In the genomic region with DNA sequence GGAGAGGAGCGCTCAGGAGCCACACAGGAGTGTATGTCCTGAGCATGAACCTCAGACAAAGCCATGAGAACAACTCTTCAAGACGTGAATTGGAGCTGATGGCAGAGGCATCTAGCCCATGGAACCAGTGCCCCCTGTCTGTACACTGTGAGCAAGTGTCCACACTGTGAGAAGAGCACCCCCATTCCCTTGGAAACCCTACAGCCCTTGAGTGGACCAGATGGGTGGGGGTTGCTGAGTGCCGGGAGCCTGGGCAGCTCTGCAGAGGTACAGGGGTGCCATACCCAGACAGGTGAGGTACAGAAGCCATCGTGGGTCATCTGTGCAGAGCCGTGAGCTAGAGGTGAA, we compare ENCODE assay signal across 13 mouse cellular contexts. TPM values are rescaled to one million over a fixed set of nuclear protein-coding genes. Genes with fewer than 3 reads are reported as not detected.
DNase-seq lines count a peak whose midpoint lies in the region; ATAC-seq and TF ChIP-seq lines count a peak whose summit lies in the region.
"Had no signal": no experiment of that assay in that cellular context is flagged by ENCODE, and none has a peak within 500 bp of the region (broad histone marks: within the 10 kb centered on the region; RNA-seq: fewer than 3 reads in every experiment).

No protein-coding gene starts in this region.

- H3K9me3 ChIP-seq in liver, embryonic 14.5 days (ENCODE audit: control insufficient read depth, low read length) = no peaks in the 10 kb centered on the region
- no peaks in the 10 kb centered on the region for H3K9me3 ChIP-seq in liver, embryonic 11.5 days (ENCODE audit: control insufficient read depth, low read length)
- no peaks in the 10 kb centered on the region for H3K9me3 ChIP-seq in forebrain, embryonic 11.5 days (ENCODE audit: control insufficient read depth, low read length)
- H3K9me3 ChIP-seq in hindbrain, embryonic 13.5 days = no peaks in the 10 kb centered on the region
- H3K9me3 ChIP-seq in midbrain, postnatal 0 days (ENCODE audit: low read length) = no peaks in the 10 kb centered on the region

- no peak overlapping the region for H3K4me2 ChIP-seq in liver, embryonic 14.5 days (ENCODE audit: low read depth)
- H3K4me2 ChIP-seq in liver, embryonic 11.5 days = no peak overlapping the region
- H3K4me2 ChIP-seq in forebrain, embryonic 11.5 days (ENCODE audit: low read depth, low read length, severe bottlenecking) = no peak overlapping the region
- no peak overlapping the region for H3K4me2 ChIP-seq in hindbrain, embryonic 13.5 days
- no peak overlapping the region for H3K4me2 ChIP-seq in midbrain, postnatal 0 days (ENCODE audit: low read depth, low read length, poor library complexity, severe bottlenecking)

- no peaks in the 10 kb centered on the region for H3K36me3 ChIP-seq in liver, embryonic 14.5 days (replicated peaks; ENCODE audit: control insufficient read depth, insufficient read depth, low read depth)
- H3K36me3 ChIP-seq in liver, embryonic 11.5 days (ENCODE audit: control insufficient read depth, insufficient read depth, low read length) = no peaks in the 10 kb centered on the region
- no peaks in the 10 kb centered on the region for H3K36me3 ChIP-seq in forebrain, embryonic 11.5 days (ENCODE audit: control insufficient read depth, insufficient read depth, low read length)
- H3K36me3 ChIP-seq in hindbrain, embryonic 13.5 days = no peaks in the 10 kb centered on the region
- H3K36me3 ChIP-seq in midbrain, postnatal 0 days (ENCODE audit: insufficient read depth, low read length) = peaks cover 12% of the 10 kb centered on the region

- TF ChIP-seq EP300 in liver, embryonic 14.5 days (IDR thresholded peaks at IDR 0.05; ENCODE audit: low read depth) = no peak

- peak; percentile 16; the same call in 1 of the 2 replicates for TF ChIP-seq CTCF in liver, embryonic 14.5 days (IDR thresholded peaks at IDR 0.05; ENCODE audit: low read depth)
- peak; percentile 45 for TF ChIP-seq CTCF in midbrain, postnatal 0 days (IDR thresholded peaks at IDR 0.05)

- H3K4me1 ChIP-seq in liver, embryonic 14.5 days (replicated peaks; ENCODE audit: control insufficient read depth in 2 of 2, insufficient read depth in 2 of 2, low read length in 1 of 2) = no peaks in the 10 kb centered on the region
- H3K4me1 ChIP-seq in liver, embryonic 11.5 days (replicated peaks; ENCODE audit: control insufficient read depth, insufficient read depth, low read length) = 0 out of 2 replicates have a peak, but pooled peaks cover 2% of the 10 kb centered on the region
- peaks cover 4% of the 10 kb centered on the region for H3K4me1 ChIP-seq in forebrain, embryonic 11.5 days (replicated peaks; ENCODE audit: control insufficient read depth, insufficient read depth, low read length)
- peaks cover 36% of the 10 kb centered on the region for H3K4me1 ChIP-seq in hindbrain, embryonic 13.5 days (replicated peaks)
- peaks cover 6% of the 10 kb centered on the region; the same call in 1 of the 2 replicates for H3K4me1 ChIP-seq in midbrain, postnatal 0 days (ENCODE audit: insufficient read depth, low read length)

- no peak overlapping the region for H3K27ac ChIP-seq in liver, embryonic 14.5 days
- no peak overlapping the region for H3K27ac ChIP-seq in liver, embryonic 11.5 days (ENCODE audit: low read depth, low read length)
- H3K27ac ChIP-seq in forebrain, embryonic 11.5 days (ENCODE audit: low read depth, low read length) = no peak overlapping the region
- H3K27ac ChIP-seq in hindbrain, embryonic 13.5 days = peak overlapping the region; percentile 71; the same call in 1 of the 2 replicates
- no peak overlapping the region for H3K27ac ChIP-seq in midbrain, postnatal 0 days (ENCODE audit: low read depth, low read length)

- 60% methylated on average over 5 of the region's 5 CpGs for WGBS in liver, embryonic 14.5 days (ENCODE audit: insufficient replicate concordance)
- WGBS in liver, embryonic 11.5 days = 73% methylated on average over 5 of the region's 5 CpGs
- 79% methylated on average over 5 of the region's 5 CpGs for WGBS in forebrain, embryonic 11.5 days
- WGBS in hindbrain, embryonic 13.5 days = 70% methylated on average over 5 of the region's 5 CpGs
- WGBS in midbrain, postnatal 0 days = 67% methylated on average over 5 of the region's 5 CpGs

- ATAC-seq in liver, embryonic 14.5 days (ENCODE audit: insufficient read depth) = no peak
- ATAC-seq in liver, embryonic 11.5 days (replicated peaks; ENCODE audit: low FRiP score) = no peak
- ATAC-seq in forebrain, embryonic 11.5 days (replicated peaks; ENCODE audit: low FRiP score) = peak; percentile 27
- peak; percentile 40 for ATAC-seq in hindbrain, embryonic 13.5 days (ENCODE audit: low FRiP score)
- no peak for ATAC-seq in midbrain, postnatal 0 days (ENCODE audit: low FRiP score)

- no peak overlapping the region for H3K4me3 ChIP-seq in liver, embryonic 14.5 days (ENCODE audit: insufficient read depth in 1 of 2, low read depth in 2 of 2, low read length in 2 of 2)
- no peak overlapping the region for H3K4me3 ChIP-seq in liver, embryonic 11.5 days (ENCODE audit: low read depth, low read length)
- no peak overlapping the region for H3K4me3 ChIP-seq in forebrain, embryonic 11.5 days (ENCODE audit: low read depth, low read length)
- no peak overlapping the region for H3K4me3 ChIP-seq in hindbrain, embryonic 13.5 days
- H3K4me3 ChIP-seq in midbrain, postnatal 0 days (ENCODE audit: low read depth, low read length) = no peak overlapping the region

- H3K27me3 ChIP-seq in liver, embryonic 14.5 days (ENCODE audit: control insufficient read depth, insufficient read depth, low read length) = no peaks in the 10 kb centered on the region
- H3K27me3 ChIP-seq in liver, embryonic 11.5 days (replicated peaks; ENCODE audit: control insufficient read depth, insufficient read depth, low read length) = peaks cover 25% of the 10 kb centered on the region
- H3K27me3 ChIP-seq in forebrain, embryonic 11.5 days (ENCODE audit: control insufficient read depth, insufficient read depth, low read length) = no peaks in the 10 kb centered on the region
- no peaks in the 10 kb centered on the region for H3K27me3 ChIP-seq in hindbrain, embryonic 13.5 days
- no peaks in the 10 kb centered on the region for H3K27me3 ChIP-seq in midbrain, postnatal 0 days (ENCODE audit: insufficient read depth, low read length)

- no peak overlapping the region for H3K9ac ChIP-seq in liver, embryonic 14.5 days (replicated peaks)
- H3K9ac ChIP-seq in liver, embryonic 11.5 days (ENCODE audit: low read depth, low read length) = no peak overlapping the region
- no peak overlapping the region for H3K9ac ChIP-seq in forebrain, embryonic 11.5 days (ENCODE audit: low read length)
- H3K9ac ChIP-seq in hindbrain, embryonic 13.5 days = peak overlapping the region; percentile 24; the same call in 1 of the 2 replicates
- H3K9ac ChIP-seq in midbrain, postnatal 0 days (replicated peaks; ENCODE audit: low read length, poor library complexity, severe bottlenecking) = peak overlapping the region; percentile 15; the same call in 1 of the 2 replicates

- no peak for DNase-seq in liver, embryonic 14.5 days (ENCODE audit: low read depth in 3 of 3, low spot score in 3 of 3)
- no peak for DNase-seq in liver, embryonic 11.5 days (ENCODE audit: low spot score)
- DNase-seq in forebrain, embryonic 11.5 days (ENCODE audit: low spot score) = no peak
- no peak for DNase-seq in midbrain, postnatal 0 days (ENCODE audit: low spot score)
- DNase-seq in right cerebral cortex, adult 18-20 months = no peak
- no peak for DNase-seq in left cerebral cortex, adult 8-10 months (ENCODE audit: low spot score in 2 of 2)
- DNase-seq in adrenal gland, postnatal 14 days = no peak
- DNase-seq: thymus, postnatal 25 days had no signal

RNA-seq across cellular contexts. Expression of gene Smarcd3, which starts 11.9 kb away (rescaled TPM):
- polyA plus RNA-seq in liver, embryonic 14.5 days (2012; rRNA removed) = 1.1 and 1.5 TPM in 2 replicates
- polyA plus RNA-seq in liver, embryonic 14.5 days (2014; fragmentation: Nextera tagmentation; extraction: Ambion mirVana) = 0.95 and 1.0 TPM in 2 replicates
- polyA plus RNA-seq in liver, embryonic 11.5 days (2014; fragmentation: Nextera tagmentation; extraction: Ambion mirVana) = 13.6 and 15.2 TPM in 2 replicates
- 76.0 and 93.8 TPM in 2 replicates for polyA plus RNA-seq in forebrain, embryonic 11.5 days (2014; fragmentation: Nextera tagmentation; extraction: Ambion mirVana)
- 86.2 and 87.6 TPM in 2 replicates for polyA plus RNA-seq in hindbrain, embryonic 13.5 days (2015; fragmentation: Nextera tagmentation; extraction: Ambion mirVana)
- total RNA-seq in midbrain, postnatal 0 days (2014; rRNA removed) = 279 and 347 TPM in 2 replicates
- 187 and 189 TPM in 2 replicates for polyA plus RNA-seq in midbrain, postnatal 0 days (2015; fragmentation: Nextera tagmentation; extraction: Ambion mirVana)
- total RNA-seq in left cerebral cortex, adult 8-10 months (2022) = 100 to 1,000 TPM in 2 of 4 experiments, 10 to 100 TPM in 2; 98.6 to 117 (median 104) TPM
- 15.5 and 24.3 TPM in 2 replicates for total RNA-seq in adrenal gland, postnatal 14 days (2021)

RNA-seq across cellular contexts. Expression of gene Chpf2, which starts 25.7 kb away (rescaled TPM):
- polyA plus RNA-seq in liver, embryonic 14.5 days (2012; rRNA removed) = 5.6 and 5.9 TPM in 2 replicates
- polyA plus RNA-seq in liver, embryonic 14.5 days (2014; fragmentation: Nextera tagmentation; extraction: Ambion mirVana) = 5.9 and 6.5 TPM in 2 replicates
- 14.6 TPM in 2 replicates for polyA plus RNA-seq in liver, embryonic 11.5 days (2014; fragmentation: Nextera tagmentation; extraction: Ambion mirVana)
- 11.4 and 11.5 TPM in 2 replicates for polyA plus RNA-seq in forebrain, embryonic 11.5 days (2014; fragmentation: Nextera tagmentation; extraction: Ambion mirVana)
- 17.4 and 19.9 TPM in 2 replicates for polyA plus RNA-seq in hindbrain, embryonic 13.5 days (2015; fragmentation: Nextera tagmentation; extraction: Ambion mirVana)
- 31.3 and 32.8 TPM in 2 replicates for total RNA-seq in midbrain, postnatal 0 days (2014; rRNA removed)
- polyA plus RNA-seq in midbrain, postnatal 0 days (2015; fragmentation: Nextera tagmentation; extraction: Ambion mirVana) = 25.5 and 26.3 TPM in 2 replicates
- total RNA-seq in left cerebral cortex, adult 8-10 months (2022) = 10 to 100 TPM; 63.7 to 82.2 (median 70.9) TPM
- 32.3 and 44.0 TPM in 2 replicates for total RNA-seq in adrenal gland, postnatal 14 days (2021)

RNA-seq across cellular contexts. Expression of gene Abcf2, which starts 35.0 kb away (rescaled TPM):
- polyA plus RNA-seq in liver, embryonic 14.5 days (2012; rRNA removed) = 29.2 and 33.6 TPM in 2 replicates
- 50.9 and 53.5 TPM in 2 replicates for polyA plus RNA-seq in liver, embryonic 14.5 days (2014; fragmentation: Nextera tagmentation; extraction: Ambion mirVana)
- polyA plus RNA-seq in liver, embryonic 11.5 days (2014; fragmentation: Nextera tagmentation; extraction: Ambion mirVana) = 122 and 144 TPM in 2 replicates
- polyA plus RNA-seq in forebrain, embryonic 11.5 days (2014; fragmentation: Nextera tagmentation; extraction: Ambion mirVana) = 153 and 165 TPM in 2 replicates
- polyA plus RNA-seq in hindbrain, embryonic 13.5 days (2015; fragmentation: Nextera tagmentation; extraction: Ambion mirVana) = 91.6 and 92.3 TPM in 2 replicates
- total RNA-seq in midbrain, postnatal 0 days (2014; rRNA removed) = 55.9 and 57.0 TPM in 2 replicates
- 58.2 and 62.3 TPM in 2 replicates for polyA plus RNA-seq in midbrain, postnatal 0 days (2015; fragmentation: Nextera tagmentation; extraction: Ambion mirVana)
- 10 to 100 TPM; 80.5 to 93.3 (median 83.7) TPM for total RNA-seq in left cerebral cortex, adult 8-10 months (2022)
- 59.3 and 67.0 TPM in 2 replicates for total RNA-seq in adrenal gland, postnatal 14 days (2021)

RNA-seq across cellular contexts. Expression of gene 4931409K22Rik, which starts 55.7 kb away (rescaled TPM):
- polyA plus RNA-seq in liver, embryonic 14.5 days (2012; rRNA removed) = 0.03 TPM in 1 of 2 replicates, not detected in the other
- polyA plus RNA-seq in liver, embryonic 14.5 days (2014; fragmentation: Nextera tagmentation; extraction: Ambion mirVana) = not detected in 2 replicates
- polyA plus RNA-seq in liver, embryonic 11.5 days (2014; fragmentation: Nextera tagmentation; extraction: Ambion mirVana) = 0.18 TPM in 1 of 2 replicates, not detected in the other
- 0.20 TPM in 1 of 2 replicates, not detected in the other for polyA plus RNA-seq in forebrain, embryonic 11.5 days (2014; fragmentation: Nextera tagmentation; extraction: Ambion mirVana)
- 0.12 and 0.19 TPM in 2 replicates for polyA plus RNA-seq in hindbrain, embryonic 13.5 days (2015; fragmentation: Nextera tagmentation; extraction: Ambion mirVana)
- not detected in 2 replicates for total RNA-seq in midbrain, postnatal 0 days (2014; rRNA removed)
- polyA plus RNA-seq in midbrain, postnatal 0 days (2015; fragmentation: Nextera tagmentation; extraction: Ambion mirVana) = not detected in 2 replicates
- under 1 TPM in 2 of 4 experiments, not detected in 2; 0.11 to 0.16 TPM for total RNA-seq in left cerebral cortex, adult 8-10 months (2022)
- not detected in 2 replicates for total RNA-seq in adrenal gland, postnatal 14 days (2021)
- total RNA-seq: common myeloid progenitor, adult 5-6 weeks; gastrocnemius, adult 18-20 months; heart, postnatal 14 days had no signal
- polyA plus RNA-seq: limb, embryonic 11.5 days had no signal

Comparison
In these comparisons a context has a peak if more than half of its experiments do, and no peak if none do; other contexts are left out.
1. ATAC-seq: peak in forebrain, embryonic 11.5 days (single experiment) and hindbrain, embryonic 13.5 days (single experiment); none in liver, embryonic 14.5 days (single experiment), liver, embryonic 11.5 days (single experiment) and midbrain, postnatal 0 days (single experiment).
2. H3K9ac ChIP-seq: peak in hindbrain, embryonic 13.5 days (single experiment) and midbrain, postnatal 0 days (single experiment); none in liver, embryonic 14.5 days (single experiment), liver, embryonic 11.5 days (single experiment) and forebrain, embryonic 11.5 days (single experiment).